Mouse (Mus musculus): Measurements from ENCODE around the gene Ppp4r1.

The Ppp4r1 gene

DNA sequence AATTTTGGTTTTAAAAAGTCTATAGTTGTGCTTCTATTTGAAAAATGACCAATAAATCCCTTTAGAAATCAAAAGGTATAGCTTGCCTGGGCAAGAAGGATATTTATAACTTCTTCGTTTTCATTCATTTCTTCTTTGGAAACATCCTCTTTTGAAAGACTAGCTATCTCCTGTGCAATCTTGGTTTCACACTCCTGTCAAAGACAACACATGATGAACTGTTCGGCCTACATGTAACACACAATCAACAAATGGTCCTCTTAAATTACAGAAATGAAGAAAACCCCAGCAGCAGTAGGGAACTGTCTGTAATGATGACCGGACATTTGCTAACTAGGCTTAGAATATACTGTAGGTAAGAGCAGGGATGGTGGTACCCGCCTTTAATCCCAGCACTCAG is 71.6 kb downstream of the Ppp4r1 start:
- no peak for DNase-seq (ENCODE audit: low spot score in 2 of 2)

DNA sequence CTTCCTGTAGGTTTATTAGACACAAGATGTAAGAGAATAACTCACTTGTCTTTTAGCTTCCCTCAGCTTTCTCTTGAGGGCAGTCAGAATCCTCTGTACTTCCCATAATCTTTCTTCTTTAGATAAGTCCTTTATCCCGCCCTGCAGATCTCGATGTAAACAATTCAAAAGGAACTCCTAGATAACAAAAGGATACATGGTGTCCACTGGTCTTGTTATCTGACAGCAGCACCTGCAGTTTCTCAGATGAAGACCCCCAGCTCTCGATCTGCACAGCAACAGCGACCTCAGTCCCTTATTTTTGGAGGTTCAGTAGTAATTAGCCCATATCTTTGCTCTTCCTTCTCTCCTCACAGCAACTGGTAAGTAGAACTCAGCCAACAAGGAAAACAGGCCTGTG is 75.2 kb downstream of the Ppp4r1 start:
- no peak for DNase-seq (ENCODE audit: low spot score in 2 of 2)

DNA sequence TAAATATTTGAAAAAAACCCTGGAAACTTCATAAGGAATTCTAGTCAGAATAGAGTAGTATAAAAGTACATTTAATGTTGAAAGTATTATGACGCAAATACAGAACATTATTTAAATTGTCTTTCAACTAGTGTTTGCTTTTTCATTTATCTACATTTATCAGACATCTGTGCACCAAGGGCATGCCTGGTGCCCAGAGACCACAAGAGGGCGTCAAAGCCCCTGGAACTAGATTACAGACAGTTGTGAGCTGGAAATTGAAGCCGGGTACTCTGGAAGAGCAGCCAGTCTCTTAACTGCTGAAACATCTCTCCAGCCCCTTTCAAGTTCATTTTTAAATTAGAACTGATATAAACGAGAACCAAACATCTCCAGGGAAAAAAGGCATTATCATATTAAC is 80.2 kb downstream of the Ppp4r1 start:
- no peak for DNase-seq (ENCODE audit: low spot score in 2 of 2)

DNA sequence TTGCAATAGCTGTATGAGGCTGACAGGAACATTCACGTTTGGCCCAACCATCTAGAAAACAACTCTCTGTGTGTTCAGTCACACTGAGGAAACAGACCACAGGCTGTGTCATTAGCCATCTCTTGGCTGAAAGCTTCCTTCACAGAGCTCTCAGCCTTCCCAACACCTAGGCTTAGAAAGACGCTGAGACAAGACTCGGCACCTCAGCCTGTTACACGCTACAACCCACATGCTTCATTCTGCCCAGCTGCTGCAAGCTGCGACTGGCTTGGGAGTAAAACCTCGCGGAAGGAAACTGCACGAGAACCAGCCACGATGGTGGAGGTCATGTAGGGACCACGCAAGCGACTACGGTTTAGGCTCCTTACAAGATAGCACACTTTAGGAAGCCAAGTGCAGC is 81.5 kb downstream of the Ppp4r1 start:
- no peak for DNase-seq (ENCODE audit: low spot score in 2 of 2)

DNA sequence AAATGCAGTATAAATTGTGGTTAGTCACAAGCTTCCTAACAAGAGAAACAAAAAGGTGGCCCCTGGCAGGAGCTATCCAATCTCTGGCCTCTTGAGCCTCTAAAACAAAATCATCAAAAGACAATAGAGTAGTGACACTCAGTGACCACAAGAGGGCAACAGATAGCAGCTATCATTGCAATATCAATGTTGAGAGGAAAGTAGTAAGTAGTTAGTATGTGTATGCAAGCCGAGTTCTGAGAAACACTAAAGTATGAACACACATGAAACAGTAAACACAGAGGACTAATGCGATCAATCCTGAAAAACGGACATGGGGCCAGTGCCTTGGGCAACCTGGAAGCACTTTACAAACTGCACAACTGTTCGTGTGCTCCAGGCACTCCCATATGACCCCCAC is 82.4 kb downstream of the Ppp4r1 start:
- no peak for DNase-seq (ENCODE audit: low spot score in 2 of 2)

DNA sequence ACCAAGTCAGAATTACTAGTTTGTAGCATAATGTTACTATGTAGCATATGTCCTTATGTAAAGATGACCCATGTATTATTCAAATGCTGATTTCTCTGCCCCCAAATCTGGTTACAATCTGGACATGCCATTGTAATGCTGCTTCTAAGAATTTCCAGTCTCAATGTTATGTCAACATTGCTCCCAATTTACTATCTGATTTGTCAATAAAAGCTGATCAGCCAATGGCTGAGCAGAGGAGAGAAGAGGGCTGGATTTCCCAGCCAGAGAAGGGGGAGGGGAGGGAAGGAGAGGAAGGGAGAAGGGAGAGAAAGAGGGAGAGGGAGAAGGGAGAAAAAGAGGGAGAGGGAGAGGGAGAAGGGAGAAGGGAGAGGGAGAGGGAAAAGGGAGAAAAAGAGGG is 82.9 kb downstream of the Ppp4r1 start:
- DNase-seq (ENCODE audit: low spot score in 2 of 2), result no peak

DNA sequence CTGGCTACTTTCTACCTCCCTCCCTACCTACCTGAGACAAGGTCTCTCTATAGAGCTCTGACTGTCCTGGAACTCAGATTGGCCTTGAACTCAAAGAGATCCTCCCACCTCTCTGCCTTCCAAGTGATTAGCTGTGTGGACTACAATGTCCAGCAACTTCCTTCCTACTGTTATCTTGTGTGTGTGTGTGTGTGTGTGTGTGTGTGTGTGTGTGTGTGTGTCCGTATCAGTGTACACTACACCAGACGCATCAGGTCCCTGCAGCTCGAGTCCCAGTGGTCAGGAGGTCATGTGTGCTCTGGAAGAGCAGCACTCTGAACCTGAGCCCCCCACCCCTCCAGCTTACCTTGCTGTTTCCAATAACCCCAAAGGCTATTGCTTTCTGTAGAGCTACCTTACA is 83.8 kb downstream of the Ppp4r1 start:
- no peak for DNase-seq (ENCODE audit: low spot score in 2 of 2)

DNA sequence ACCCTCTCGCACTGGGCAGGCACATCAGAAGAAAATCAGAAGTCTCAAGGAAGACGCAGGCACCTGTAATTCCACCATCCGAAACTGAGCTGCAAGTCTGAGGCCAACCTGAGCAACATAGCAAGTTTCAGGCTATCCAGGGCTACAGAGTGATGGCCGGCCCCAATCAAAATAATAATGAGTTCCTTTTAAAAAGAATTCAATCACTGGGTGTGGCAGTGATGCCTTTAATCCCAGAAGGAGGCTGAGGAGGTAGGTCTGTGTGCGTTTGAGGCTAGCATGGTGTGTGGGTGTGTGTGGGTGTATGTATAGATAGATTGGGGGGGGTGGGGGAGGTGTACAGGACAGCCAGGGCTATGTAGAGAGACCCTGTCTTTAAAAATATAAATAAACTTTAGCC is 85.6 kb downstream of the Ppp4r1 start:
- no peak for DNase-seq (ENCODE audit: low spot score in 2 of 2)

DNA sequence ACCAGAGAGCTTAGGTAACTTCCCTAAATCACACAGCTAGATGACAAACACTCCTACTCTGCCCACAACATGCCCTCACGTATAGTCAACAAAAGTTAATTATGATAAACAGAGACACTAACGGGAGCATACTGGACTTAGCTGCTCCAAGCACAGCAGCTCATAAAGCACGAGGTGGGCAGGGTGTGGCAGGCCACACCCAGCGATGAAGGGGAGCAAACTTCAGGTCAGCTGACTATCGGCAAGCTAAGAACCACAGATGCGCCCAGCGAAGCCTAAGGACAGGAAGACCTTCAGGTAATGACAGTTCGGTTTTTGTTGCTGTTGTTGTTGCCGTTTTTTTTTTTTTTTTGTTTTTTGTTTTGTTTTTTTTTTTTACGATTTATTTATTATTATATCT is 87.3 kb downstream of the Ppp4r1 start:
- DNase-seq (ENCODE audit: low spot score in 2 of 2), result no peak

DNA sequence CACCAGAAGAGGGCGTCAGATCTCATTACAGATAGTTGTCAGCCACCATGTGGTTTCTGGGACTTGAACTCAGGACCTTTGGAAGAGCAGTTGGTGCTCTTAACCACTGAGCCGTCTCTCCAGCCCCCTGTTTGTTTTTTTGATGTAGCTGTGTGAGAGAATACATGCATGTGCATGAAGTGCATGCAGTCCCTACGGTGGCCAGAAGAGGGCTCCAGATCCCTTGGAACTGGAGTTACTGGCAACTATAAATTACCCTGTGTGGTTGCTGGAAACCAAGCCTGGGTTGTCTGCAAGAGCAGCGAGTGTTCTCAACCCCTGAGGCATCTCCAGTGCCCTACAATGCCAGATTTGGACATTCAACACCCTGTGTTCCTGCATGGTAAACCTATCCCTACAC is 87.8 kb downstream of the Ppp4r1 start:
- DNase-seq (ENCODE audit: low spot score in 2 of 2), result peak in 1 of 2 experiments; percentile 54

DNA sequence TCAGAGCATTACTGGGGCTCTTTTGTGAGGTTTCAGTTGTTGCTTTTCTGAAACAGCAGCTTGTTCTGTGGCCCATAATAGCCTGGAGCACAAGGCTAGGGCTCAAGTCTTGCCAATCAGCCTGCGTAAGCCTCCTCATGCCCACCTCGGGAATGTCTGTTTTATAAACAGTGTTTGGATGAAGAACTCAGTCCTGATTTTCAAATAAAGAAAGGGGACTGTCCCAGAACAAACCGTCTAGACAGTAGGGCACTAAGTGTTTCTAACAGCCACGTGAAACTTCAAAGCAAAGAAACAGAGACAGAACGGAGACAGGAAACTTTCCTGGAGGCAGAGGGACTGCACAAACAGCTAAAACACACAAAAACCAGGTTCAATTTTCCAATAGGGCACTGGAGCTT is 89.3 kb downstream of the Ppp4r1 start:
- no peak for DNase-seq (ENCODE audit: low spot score in 2 of 2)

DNA sequence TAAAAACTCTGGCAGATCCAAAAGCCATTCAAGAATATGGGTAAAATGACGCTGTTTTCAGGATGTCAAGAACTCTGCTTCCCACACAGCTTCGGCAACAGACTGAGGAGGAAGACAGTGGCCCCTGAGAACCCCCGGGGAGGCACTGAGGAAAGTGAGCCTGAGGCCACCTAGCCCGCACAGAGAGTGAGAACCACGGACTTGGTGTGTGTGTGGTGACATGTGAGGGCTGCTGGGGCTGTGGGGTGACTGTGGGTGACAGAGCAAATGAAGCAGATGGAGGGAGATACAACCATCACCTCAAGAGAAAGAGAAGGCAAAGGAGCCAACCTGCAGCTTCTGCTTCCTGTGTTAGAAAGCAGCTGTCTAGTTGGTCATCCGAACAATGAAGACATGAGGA is 89.7 kb downstream of the Ppp4r1 start:
- DNase-seq (ENCODE audit: low spot score in 2 of 2), result no peak

DNA sequence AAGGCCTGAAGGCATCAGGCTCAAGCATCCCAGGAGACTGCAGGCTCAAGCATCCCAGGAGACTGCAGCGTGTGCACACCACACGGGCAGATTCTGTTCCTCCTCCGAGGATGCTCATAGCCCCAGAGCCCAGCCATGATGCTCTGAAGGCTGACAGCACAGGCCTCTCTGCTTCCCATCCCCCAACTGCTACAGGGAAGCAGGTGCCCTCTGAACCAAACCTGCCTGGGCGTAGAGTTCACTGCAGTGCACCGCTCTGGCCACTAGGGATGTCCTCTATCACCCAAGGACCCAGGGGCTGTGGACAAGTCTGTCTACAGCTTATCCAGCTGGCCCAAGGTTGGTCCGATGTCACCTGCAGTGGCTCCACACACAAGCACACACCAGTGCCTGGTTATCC is 90.3 kb downstream of the Ppp4r1 start:
- DNase-seq (ENCODE audit: low spot score in 2 of 2), result no peak

DNA sequence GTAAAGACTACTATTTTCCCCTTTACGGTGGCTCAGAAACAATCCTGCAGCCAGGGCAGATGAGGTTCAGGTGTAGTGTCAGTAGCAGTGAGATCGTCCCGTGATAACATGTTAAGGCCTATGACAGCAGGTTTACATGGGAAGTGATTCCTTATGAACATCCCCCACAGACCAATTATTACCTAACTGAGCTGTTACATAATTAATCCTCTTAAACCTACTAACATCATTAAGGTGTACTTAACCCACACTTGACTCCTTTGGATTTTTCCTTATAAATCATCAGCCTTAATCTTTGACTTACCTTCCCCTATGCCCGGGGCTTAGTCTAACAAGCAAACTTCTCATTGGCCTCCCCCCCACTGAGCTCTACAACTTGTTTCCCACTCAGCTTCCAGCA is 90.8 kb downstream of the Ppp4r1 start:
- DNase-seq (ENCODE audit: low spot score in 2 of 2), result no peak

DNA sequence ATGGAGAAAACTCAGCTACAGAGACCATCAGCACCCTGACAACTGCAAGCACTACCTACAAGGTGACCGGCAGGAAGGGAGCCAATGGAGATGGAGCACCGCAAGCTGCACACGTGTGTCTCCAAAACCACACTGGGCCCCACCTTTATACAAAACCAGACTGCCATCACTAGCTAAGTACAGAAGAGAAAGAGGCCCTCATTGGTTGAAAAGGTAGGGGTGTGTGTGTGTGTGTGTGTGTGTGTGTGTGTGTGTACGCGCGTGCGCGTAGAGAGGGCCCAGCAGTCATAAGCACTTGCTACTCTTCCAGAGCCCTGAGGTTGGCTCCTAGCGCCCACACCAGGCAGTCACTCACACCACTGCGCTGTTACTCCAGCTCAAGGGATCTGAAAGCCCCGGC is 91.5 kb downstream of the Ppp4r1 start:
- no peak for DNase-seq (ENCODE audit: low spot score in 2 of 2)

DNA sequence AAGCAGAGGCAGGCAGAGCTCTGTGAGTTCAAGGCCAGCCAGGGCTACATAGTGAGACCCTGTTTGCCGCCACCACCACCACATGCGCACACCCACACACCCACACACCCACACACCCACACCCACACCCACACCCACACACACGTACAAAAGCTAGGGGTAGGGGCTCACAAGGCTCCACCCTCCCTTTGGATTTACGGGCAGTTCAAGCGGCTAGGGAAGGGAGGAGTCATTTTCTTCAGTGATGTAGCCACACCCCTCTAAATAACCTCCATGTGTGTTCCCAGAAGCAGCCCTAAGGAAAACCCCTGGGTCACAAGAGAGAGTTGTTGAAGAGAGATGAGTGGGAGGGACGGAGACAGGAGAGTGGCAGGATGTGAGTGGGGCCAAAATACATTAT is 94.7 kb downstream of the Ppp4r1 start:
- DNase-seq (ENCODE audit: low spot score in 2 of 2), result no peak

DNA sequence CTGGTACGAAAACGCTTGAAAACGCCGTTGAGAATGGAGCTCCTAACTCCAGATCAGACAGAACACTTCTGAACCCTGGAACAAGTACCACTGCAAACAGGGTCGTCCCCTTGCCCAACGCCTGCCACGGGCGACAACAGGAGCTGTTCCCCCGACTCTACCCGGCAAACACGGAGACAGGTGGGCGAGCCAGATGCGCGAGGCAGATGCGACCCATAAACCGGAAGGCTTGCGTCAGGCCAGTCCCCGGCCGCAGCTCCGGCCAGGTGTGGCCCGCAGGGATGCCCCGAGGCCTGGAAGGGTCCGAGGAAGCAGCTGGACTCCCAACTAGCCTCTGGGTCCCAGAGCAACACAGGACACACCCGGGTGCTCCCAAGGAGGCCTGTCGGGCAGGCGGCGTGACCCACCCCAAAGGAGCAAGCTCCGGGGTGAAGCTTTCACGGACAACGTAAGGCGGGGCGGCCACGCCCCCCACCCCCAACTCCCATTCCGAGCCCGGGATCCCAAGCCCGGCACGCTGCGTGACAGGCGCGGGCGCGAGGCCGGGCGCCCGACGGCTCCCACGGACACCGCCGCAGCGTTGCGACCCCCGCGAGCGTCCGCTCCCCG is 101.8 kb downstream of the Ppp4r1 start:
- DNase-seq (ENCODE audit: low spot score in 2 of 2), result peak; percentile 31 to 44

DNA sequence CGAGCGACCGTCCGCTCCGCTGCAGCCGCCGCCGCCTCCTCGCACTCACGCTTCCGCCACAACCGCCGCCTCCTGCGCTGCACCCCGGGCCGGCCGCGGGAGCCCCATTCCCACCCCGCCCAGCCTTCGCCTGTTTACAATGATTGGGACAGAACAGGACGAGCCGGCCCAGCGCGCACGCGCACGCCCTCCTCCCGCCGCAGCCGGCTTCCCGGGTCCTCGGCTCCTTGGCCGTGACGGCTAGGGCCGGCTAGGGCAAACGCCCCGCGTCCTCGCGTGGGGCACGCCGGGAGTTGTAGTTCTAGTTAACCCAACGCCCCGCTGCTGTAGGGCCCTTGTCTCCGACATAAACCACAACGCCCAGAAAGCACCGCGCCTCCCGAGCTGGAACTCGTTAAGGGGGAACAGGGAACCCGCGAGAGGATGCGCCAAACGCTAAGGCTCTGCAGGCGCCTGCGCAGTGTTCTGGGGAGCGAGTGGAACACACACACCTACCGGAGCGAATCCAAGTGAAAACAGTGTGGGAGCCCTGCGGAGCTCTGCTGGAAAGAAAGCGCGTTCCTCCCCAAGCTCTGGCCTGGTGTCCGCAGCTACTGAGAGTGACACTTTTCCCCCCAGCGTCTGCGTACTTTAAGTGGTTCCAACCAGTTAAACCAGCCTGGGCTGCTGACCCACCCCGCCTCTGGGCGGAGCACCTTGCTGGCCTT is 102.5 kb downstream of the Ppp4r1 start:
- peak; percentile 99 for DNase-seq (ENCODE audit: low spot score in 2 of 2)

DNA sequence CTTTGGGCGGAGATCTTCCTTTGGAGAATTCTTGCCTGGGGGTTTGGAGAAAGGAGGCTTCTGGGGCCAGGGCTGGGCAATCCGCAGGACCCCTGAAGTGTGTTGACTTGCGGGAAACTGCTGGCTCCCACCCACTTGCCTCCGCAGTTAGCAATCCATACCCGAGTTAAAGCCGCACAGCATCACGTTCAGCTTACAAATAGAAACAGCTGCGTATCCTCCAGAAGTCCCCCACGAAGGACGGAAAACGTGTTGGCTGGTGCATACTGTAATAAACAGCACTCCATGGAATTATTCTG is 103.0 kb downstream of the Ppp4r1 start:
- DNase-seq (ENCODE audit: low spot score in 2 of 2), result no peak

DNA sequence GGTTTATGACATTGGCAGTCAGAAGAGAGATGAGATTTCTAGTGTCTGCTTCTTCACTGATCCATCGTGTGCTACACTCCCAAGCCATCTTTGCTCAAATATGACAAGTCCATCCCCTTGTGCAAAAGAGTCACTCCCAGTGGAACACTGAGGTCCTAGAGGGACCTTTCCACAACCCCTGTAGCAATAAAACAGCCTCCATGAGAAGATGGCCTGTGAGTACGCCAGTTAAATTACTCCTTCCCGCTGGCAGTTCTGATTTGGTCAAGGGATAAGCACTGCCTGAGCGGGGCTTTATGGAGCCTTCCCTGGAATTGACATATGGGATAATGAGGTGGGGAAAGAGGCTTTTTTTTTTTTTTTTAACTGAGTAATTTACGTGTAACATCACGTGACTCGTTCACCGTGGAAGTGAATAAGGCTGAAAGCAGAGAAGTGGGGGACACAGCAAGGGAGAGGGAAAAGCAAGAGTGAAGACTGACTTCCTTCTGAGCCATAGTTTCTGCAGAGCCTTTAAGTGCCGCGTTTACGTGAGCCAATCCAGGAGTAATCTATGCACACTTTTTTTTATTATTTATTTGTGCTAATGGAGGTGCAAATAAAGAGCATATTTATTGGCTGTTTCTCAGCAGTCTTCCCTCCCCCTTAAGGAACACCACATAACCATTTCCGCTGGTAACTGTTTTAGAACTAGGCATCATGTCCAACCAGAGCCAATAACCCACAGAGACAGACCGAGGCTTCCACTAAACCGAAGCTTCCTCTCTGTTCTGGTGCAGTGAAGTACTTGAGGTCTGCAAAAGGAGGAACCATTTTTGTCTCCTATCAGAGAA is 103.5 kb downstream of the Ppp4r1 start, which contains the start of gene Ralbp1:
Gene Ralbp1 (minus strand): TSS at position 102 of the 833 bp plus-strand sequence.
- peak in 1 of 2 experiments; percentile 35 for DNase-seq (ENCODE audit: low spot score in 2 of 2)

DNA sequence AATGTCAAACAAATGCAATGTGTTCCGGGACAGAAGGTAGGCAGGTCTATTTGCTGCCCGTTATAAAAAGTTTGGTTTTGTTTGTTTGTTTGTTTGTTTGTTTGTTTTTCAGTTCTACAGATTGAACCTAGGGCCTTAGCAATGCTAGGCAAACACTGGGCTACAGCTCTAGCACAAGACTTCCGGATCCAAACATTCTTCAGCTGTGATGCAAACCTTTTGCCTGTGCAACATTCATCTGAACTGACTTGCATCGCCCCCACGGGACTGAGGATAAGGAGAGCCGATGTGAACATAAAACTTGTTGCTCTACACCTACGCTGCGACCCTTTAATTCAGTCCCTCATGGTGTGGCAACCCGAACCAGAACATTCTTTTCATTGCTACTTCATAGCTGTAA is 104.2 kb downstream of the Ppp4r1 start:
- no peak for DNase-seq (ENCODE audit: low spot score in 2 of 2)

DNA sequence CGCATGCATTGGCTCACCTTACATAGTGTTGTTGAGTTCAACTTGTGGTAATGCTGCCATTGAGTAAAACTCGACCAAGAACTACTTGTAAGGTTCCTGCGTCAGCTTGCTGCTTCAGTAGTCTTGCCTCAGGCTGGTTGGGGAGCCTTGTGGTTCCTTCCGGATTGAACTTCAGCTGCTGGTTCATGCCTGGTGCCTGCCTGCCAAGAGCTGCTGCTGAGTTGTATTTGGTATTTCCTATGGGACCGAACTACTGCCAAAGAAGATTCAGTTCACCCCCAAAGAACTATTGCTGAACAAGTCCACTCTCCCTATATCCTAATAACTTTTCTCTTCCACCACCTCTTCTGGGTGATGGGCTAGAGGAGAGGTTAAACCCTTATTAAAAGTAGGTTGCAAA is 107.1 kb downstream of the Ppp4r1 start:
- no peak for DNase-seq (ENCODE audit: low spot score in 2 of 2)
